Mouse (Mus musculus): ENCODE measurements at regions not wholly inside any gene's neighbourhood (a gene's known extent, or its start where the extent isn't known, plus 50 kb on each side); places are given as distances from the start of the nearest gene placed in this dataset.

DNA sequence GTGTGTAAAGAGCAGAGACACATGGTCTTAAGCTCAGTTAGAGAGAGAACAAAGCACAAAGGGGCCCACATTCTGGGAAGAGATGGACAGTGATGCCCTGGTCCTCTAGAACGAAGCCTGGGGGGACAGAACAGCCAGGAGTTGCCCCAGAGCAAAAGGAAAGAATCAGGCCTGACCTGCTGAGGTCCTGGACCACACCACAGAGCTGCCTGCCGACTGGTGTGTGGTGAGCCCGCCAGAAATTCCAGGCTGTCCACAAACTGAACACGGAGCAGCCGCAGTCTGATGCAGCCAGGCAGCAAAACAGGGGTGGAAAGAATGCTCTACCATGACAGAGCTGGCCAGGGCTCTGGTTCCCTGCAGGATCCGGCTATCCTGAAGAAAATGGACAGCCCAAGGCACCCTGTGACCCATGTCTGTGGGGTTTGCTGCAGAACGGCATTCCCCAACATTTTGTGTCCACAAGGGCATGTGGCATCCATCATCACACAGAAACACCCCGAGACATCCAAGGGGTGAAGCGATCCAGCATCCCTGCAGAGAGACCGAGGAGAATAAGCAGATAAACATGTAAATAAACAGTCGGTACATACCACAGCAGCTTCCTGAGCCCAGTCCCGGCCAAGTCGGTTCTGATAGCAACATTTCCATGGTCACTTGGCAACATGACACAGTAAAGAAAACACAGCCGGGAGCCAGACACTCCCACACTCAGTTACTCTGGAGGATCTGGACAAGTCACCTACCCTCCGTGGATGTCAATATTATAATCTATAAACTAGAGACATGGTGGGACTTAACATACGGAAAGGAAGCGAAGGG is 65.3 kb upstream of the Pomp start:
- DNase-seq (ENCODE audit: low spot score) = peak; percentile 28

DNA sequence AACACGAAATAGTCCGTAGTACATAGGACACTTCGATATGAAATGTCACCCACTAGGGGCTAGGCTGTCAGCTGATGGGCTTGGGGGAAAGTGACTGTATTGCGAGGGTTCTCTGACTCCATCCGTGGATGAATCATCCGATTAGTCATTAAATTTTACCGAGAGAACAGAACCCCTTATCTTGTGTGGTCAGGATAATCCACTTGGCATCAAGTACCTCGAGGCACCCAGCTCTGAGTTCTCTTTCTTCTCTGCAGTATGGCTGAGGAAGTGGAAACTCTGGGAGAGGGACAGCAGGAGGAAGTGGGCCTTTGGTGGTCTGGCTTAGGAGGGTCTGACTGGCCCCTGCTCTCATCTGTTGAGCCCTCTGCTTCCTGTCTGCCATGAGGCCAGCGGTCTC is 67.2 kb upstream of the Pomp start:
- no peak for DNase-seq (ENCODE audit: low spot score)

DNA sequence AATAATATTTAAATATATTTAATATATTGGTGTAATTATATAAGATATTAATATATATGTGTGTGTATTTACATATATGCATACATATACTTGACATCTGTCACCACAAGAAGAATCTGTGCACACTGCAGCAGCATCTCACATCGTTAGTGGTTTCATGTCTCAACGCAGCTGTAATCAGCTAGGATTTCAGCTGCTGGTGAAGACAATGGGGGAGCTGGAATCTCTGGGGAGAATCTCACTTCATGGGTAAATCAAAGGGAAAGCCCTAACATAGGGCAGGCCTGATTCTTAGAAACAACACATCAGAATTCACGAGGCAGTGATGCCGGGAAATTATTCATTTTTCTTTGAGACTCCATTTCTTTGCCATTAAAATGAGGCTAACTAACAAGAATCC is 66.8 kb upstream of the Flt1 start:
- no peak for DNase-seq (ENCODE audit: low spot score)

DNA sequence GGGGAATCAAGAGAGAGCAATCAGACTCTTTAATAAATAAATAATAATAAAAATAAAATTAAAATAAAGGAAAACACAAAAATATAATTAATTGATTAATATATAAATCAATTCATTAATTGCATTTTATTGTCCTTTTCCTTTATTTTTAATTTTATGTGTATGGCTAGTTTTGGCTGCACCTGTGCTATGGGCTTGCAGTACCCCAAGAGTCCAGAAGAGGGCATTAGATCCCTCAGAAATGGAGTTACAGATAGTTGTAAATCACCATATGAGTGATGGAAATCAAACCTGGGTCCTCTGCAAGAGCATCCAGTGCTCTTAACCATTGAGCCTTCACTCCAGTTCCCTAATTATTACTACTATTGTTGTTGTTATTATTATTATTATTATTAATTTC is 65.3 kb upstream of the Flt1 start:
- no peak for DNase-seq (ENCODE audit: low spot score)

DNA sequence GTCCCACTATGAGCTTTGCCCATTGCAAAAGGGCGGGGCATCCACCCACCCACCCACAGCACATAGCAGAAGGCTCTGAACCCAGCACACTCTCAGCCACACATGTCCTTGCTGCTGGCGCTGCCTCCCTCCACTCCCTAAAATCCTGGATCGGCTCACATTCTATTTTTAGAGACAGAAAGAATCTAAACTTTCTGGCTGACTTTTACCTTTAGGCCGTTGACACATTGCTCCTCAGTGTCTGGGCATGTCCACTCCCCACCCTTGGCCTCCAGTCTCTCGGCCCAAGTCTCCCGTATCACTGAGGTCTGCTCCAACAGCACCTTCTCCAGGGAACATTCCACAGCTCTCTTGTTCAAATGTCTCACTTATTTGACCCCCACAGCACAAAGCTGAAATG is 62.7 kb upstream of the Flt1 start:
- no peak for DNase-seq (ENCODE audit: low spot score)

DNA sequence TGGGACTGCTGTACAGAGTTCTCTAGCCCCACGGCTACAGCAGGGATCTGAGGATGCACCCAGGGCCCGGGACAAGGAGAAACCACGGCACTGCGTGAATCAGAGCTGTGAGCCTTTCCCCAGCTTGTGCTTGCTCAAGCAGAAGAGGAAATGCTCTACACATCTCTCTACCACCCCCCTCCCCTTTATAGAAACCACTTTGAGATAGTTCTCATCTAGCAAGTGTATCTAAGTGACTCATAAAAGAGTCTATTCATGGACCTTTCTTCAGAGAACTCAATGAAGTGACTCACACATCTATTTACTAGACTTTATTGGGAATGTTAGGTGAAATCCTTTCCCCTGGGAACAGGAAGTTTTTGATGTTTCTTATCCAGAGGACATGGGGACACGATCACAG is 61.0 kb upstream of the Flt1 start:
- no peak for DNase-seq (ENCODE audit: low spot score)

DNA sequence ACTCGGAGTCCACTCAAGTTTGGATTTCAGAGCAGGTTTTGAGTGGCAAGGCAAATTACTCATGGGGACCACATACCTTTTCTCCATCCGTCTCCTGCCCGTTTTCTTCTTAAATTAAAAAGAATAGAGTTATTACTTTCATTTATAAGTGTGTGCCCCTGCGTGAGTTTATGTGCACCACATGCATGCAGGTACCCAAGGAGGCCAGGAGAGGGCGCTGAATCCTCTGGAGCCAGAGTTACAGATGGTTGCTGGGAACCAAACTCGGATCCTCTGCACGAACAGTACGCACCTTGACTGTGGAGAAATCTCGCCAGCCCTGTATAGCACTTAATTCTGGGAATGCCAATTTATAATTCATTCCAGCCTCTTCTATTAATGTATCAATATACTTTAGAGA is 58.3 kb upstream of the Flt1 start:
- no peak for DNase-seq (ENCODE audit: low spot score)

DNA sequence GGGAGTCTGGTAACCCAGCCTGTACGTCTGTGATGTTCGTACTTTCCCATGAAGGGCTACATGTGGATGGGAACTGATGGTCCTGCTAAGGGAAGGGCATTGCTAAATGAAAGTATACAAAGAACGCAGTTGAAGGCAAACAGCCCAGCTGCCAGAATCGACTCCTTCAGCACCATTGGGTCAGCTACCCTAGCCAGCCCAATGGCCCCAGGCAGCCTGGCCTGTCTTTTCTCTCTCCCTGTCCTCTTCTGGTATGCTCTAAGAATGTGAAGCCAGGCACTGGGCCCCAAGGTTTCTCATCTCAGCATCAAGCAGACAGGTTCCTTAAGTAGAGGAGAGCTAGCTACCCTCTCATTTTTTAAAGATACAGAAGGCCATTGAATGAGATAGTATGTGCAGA is 57.7 kb upstream of the Flt1 start:
- no peak for DNase-seq (ENCODE audit: low spot score)

DNA sequence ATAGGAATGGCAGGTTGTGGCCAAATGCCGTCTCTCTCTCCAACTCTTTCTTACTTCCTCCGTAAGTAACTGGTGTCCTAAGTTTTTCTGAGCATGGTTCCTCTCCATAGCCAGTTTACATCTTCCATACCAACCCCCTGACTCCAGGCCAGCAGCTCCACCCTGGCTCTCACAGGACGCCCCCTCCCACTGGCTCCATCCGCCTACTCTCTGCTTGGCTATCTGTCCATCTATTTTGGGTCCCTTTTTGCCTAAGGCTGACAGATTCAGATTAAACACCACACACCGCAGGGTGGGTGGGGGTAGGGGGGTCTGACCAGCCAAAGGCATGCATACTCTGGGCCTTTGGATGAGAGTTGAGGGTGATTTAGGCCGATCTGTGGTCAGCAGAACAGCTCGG is 57.0 kb upstream of the Flt1 start:
- no peak for DNase-seq (ENCODE audit: low spot score)

DNA sequence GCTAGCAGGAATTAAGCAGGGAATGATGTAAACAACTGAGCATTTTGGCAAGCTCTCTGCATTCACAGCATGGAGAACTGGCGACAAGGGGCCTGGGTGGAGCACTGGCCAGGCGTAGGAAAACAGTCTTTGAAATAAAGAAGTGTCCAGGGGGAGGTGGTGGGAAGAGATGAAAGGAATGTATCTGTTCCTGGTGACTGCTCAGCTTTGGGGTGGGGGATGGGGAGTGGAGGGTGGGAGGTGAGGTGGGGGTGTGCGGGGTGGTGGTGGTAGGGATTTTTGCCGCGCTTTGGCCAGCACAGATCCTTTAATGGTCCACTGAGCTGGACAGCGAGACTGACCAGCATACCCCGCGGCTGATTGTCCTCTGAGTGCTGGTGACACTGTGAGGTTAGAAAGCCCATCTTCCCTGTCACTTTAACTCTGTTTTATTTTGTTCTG is 56.5 kb upstream of the Flt1 start:
- DNase-seq (ENCODE audit: low spot score) = no peak

DNA sequence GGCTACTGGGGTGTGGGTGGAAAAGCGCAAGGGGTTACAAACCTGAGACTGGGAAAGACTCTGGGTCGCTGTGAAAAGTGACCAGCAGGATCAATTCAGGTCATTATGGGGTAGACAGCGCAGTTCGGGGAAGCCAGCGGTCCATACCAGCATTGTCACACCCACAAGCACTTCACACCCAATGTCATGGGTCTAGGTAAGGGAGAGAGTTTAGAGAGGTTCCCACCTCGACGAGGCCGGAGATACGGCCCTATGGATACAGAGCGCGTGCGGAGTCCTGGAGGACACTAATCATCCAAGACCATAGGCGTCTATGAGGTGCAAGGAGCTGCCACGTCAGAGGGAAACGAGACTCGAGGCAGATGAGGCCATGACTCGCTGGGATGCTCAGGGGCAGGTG is 55.4 kb upstream of the Flt1 start:
- DNase-seq (ENCODE audit: low spot score) = no peak

DNA sequence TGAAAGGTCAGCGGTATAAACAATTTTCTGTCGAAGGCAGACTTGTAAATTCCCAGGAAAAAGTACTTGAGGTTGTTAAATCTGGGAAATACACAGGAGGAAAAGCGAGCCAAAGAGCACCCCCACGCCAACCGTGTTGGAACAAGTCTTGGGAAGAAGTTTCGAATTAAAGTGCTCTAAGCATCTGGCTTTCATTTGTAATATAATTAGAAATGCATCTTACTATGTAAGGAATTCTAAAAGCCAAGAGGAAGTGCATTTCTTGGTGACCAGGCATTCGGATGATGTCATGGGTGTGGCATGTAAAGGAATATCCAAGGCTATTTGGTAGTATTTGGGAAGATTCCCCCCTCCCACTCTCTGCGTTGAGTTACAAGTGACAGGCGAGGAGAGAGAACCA is 52.7 kb upstream of the Flt1 start:
- no peak for DNase-seq (ENCODE audit: low spot score)
